Mouse (Mus musculus) embryonic facial prominence, embryonic 11.5 days (tissue): ENCODE results near the gene Wdr59. TPM values are rescaled to one million over a fixed set of nuclear protein-coding genes. Genes with fewer than 3 reads are reported as not detected.

Source experiments
- ATAC-seq: fragments of 200-750 bp; cut with Nextera tagmentation; replicated peaks from 2 replicates; pipeline ENCODE4 v1.8.0; 2017; ENCODE audit warnings: low read depth; ENCODE audit not compliant: insufficient number of reproducible peaks, low FRiP score, low TSS enrichment
- DNase-seq: peaks from one replicate; pipeline ENCODE4 v3.0.0-alpha.2; 2015; ENCODE audit warnings: low spot score
- H3K27ac ChIP-seq: fragments of 300-500 bp; sonication (generic); replicated peaks from 2 replicates; pipeline ENCODE4 v1.5.1; 2014; ENCODE audit warnings: mild to moderate bottlenecking, low read depth, low read length, control low read depth
- H3K27me3 ChIP-seq: fragments of 300-500 bp; sonication (generic); 2 replicates; pipeline ENCODE4 v1.6.1; 2014; ENCODE audit warnings: mild to moderate bottlenecking, low read length, moderate library complexity, mixed read lengths; ENCODE audit not compliant: control insufficient read depth, insufficient read depth
- H3K36me3 ChIP-seq: fragments of 300-500 bp; sonication (generic); replicated peaks from 2 replicates; pipeline ENCODE4 v1.6.1; 2014; ENCODE audit warnings: low read depth, mild to moderate bottlenecking, low read length, moderate library complexity, mixed read lengths; ENCODE audit not compliant: control insufficient read depth, insufficient read depth
- H3K4me1 ChIP-seq: fragments of 300-500 bp; sonication (generic); 2 replicates; pipeline ENCODE4 v1.6.1; 2014; ENCODE audit warnings: low read length, mixed read lengths; ENCODE audit not compliant: control insufficient read depth, insufficient read depth
- H3K4me2 ChIP-seq: fragments of 300-500 bp; sonication (generic); 2 replicates; pipeline ENCODE4 v1.6.1; 2014; ENCODE audit warnings: low read depth, mild to moderate bottlenecking, control low read depth, low read length, moderate library complexity
- H3K4me3 ChIP-seq: fragments of 300-500 bp; sonication (generic); 2 replicates; pipeline ENCODE4 v1.5.1; 2014; ENCODE audit warnings: low read depth, low read length, control low read depth
- H3K9ac ChIP-seq: fragments of 300-500 bp; sonication (generic); replicated peaks from 2 replicates; pipeline ENCODE4 v1.6.1; 2014; ENCODE audit warnings: mild to moderate bottlenecking, control low read depth, low read length
- H3K9me3 ChIP-seq: fragments of 300-500 bp; sonication (generic); replicated peaks from 2 replicates; pipeline ENCODE4 v1.6.1; 2016; ENCODE audit warnings: mild to moderate bottlenecking, low read length, inconsistent platforms, mixed read lengths; ENCODE audit not compliant: control insufficient read depth
- WGBS: fragments of 180-500 bp; shearing (Covaris S2); extraction: QIAGEN DNeasy Blood & Tissue Kit; methylation state at CpG from one replicate; pipeline ENCODE4 v1.1.7; 2014; 5-methylcytosine and 5-hydroxymethylcytosine counted together
- polyA plus RNA-seq: library from polyadenylated mRNA; unstranded; fragments of >200 nt; fragmentation: Nextera tagmentation; extraction: Ambion mirVana; gene quantifications from 2 replicates; pipeline ENCODE4 v1.2.1, GENCODE M21; 2014

Gene Wdr59
- polyA plus RNA-seq, 1 experiment from 2014 or later: 3.8 TPM

DNA sequence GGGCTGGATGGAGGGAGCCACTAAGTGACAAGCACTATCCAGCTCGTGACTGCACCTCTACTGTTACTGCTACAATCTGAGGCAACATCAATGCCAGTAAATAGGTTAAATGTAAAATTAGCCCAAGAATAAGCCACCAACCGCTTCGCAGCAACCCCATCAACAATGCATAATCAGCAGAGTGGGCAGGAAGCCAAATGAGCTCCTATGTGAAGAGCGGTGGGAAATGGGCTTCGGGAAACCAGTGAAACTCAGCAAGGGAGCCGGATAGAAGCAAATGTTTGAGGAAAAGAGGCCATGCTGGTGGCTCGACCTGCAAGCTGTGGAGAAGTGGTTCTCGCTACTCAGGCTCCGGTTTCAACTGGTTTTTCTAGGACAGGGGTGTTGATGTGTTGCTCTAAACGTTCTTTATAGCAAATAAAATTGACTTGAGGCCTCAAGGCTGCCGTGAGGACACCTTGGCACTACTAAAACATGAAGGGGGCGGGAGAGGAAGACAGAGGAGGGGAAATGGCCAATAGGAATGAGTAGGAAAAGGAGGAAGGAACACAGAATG lies 50.3 kb downstream of the Wdr59 start:
- Histone ChIP-seq H3K27ac (no peak overlapping the region), H3K9me3 (no peaks in the 10 kb centered on the region), H3K4me1 (no peaks in the 10 kb centered on the region), H3K4me3 (no peak overlapping the region), H3K9ac (no peak overlapping the region), H3K4me2 (no peak overlapping the region), H3K36me3 (no peaks in the 10 kb centered on the region), H3K27me3 (no peaks in the 10 kb centered on the region)
- ATAC-seq (no peak), DNase-seq (no peak)
- 86% methylated on average over 12 of the region's 12 CpGs for WGBS

DNA sequence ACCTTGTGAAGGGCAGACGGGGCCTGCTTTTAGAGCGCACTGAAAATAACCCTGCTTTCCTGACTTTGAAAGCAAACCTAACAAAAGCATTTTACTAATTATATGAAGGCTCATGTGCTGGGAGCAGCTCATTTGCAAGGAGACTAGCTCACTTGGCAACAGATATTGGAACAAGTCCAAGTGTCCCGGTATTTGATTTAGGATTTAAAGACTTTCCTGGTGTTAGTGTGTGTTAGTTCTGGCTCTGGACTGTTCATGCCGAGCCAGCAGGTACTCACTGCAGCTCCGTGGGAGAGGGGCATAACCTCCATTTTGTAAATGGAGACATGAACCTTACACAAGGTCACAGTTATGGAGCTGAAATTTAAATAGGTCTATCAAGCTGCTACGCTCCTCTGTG lies 52.9 kb downstream of the Wdr59 start:
- Histone ChIP-seq H3K9me3 (no peaks in the 10 kb centered on the region), H3K27ac (no peak overlapping the region), H3K4me3 (no peak overlapping the region), H3K9ac (no peak overlapping the region), H3K4me1 (no peaks in the 10 kb centered on the region), H3K36me3 (no peaks in the 10 kb centered on the region), H3K4me2 (no peak overlapping the region), H3K27me3 (no peaks in the 10 kb centered on the region)
- ATAC-seq (no peak), DNase-seq (no peak)
- 62% methylated on average over 6 of the region's 6 CpGs for WGBS

DNA sequence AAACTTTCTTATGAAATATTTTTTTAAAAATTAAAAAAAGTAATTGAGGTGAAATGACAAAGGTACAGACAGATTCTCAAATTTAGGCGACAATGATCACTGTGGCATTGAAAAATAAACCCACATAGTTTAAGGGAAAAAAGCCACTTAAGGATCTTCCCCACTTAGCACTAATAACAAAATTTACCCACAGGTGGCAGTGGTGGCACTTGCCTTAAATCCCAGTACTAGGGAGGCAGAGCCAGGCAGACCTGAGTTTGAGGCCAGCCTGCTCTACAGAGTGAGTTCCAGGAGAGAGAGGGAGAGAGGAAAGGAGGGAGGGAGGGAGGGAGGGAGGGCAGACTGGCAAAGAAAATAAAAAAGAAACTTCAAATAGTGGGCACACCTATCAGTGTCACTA lies 56.6 kb downstream of the Wdr59 start:
- Histone ChIP-seq H3K4me1 (no peaks in the 10 kb centered on the region), H3K9me3 (no peaks in the 10 kb centered on the region), H3K36me3 (no peaks in the 10 kb centered on the region), H3K27me3 (no peaks in the 10 kb centered on the region), H3K4me2 (no peak overlapping the region), H3K27ac (no peak overlapping the region), H3K9ac (no peak overlapping the region), H3K4me3 (no peak overlapping the region)
- WGBS: 85% methylated on average over 1 of the region's 1 CpGs
- no peak for ATAC-seq
- no peak for DNase-seq

DNA sequence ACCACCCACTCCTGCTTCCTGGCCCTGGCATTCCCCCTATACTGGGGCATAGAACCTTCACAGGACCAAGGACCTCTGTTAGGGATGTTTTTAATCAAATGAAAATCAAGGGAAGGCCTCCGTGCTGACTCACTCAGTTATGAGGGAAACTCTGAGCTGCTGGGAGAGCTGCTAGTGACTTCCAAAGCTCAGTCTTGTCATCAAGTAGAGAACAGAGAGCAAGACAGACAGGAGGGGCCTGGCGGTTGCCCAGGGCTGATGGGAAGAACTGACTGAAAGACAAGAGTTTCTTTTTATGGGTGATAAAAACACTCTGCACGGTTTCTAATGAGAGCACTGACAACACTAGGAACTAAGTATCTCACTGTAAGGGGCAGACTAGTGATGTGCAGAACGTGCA lies 57.4 kb downstream of the Wdr59 start:
- no peaks in the 10 kb centered on the region for H3K27me3 ChIP-seq
- no peaks in the 10 kb centered on the region for H3K4me1 ChIP-seq
- H3K4me2 ChIP-seq: no peak overlapping the region
- H3K9ac ChIP-seq: no peak overlapping the region
- no peaks in the 10 kb centered on the region for H3K36me3 ChIP-seq
- 70% methylated on average over 4 of the region's 4 CpGs for WGBS
- DNase-seq (no peak), ATAC-seq (no peak)
- no peak overlapping the region for H3K27ac ChIP-seq
- no peak overlapping the region for H3K4me3 ChIP-seq
- H3K9me3 ChIP-seq: no peaks in the 10 kb centered on the region

DNA sequence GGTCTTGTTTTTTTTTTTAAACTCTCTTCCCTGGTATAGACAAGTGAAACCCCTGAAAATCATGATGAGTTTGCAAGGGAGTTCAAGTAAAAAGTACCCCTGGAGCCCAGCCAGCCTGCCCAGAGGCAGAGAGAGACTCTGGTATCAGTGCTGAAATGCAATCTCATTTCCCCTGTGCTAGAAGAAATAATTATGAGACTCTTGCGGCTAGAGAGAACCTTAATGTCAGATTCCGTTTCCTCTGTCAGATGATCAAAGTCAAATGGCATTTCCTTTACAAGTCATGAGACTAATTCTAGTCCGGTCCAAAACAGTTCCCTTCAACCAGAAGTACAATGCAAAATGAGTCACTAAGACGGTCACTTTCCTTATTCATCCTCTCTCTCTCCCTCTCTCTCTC lies 72.2 kb downstream of the Wdr59 start:
- Histone ChIP-seq H3K4me2 (no peak overlapping the region), H3K27ac (no peak overlapping the region), H3K4me3 (no peak overlapping the region), H3K9ac (no peak overlapping the region), H3K36me3 (no peaks in the 10 kb centered on the region), H3K9me3 (no peaks in the 10 kb centered on the region), H3K4me1 (no peaks in the 10 kb centered on the region), H3K27me3 (no peaks in the 10 kb centered on the region)
- ATAC-seq (no peak), DNase-seq (peak; percentile 62)
- WGBS: 36% methylated on average over 4 of the region's 4 CpGs

DNA sequence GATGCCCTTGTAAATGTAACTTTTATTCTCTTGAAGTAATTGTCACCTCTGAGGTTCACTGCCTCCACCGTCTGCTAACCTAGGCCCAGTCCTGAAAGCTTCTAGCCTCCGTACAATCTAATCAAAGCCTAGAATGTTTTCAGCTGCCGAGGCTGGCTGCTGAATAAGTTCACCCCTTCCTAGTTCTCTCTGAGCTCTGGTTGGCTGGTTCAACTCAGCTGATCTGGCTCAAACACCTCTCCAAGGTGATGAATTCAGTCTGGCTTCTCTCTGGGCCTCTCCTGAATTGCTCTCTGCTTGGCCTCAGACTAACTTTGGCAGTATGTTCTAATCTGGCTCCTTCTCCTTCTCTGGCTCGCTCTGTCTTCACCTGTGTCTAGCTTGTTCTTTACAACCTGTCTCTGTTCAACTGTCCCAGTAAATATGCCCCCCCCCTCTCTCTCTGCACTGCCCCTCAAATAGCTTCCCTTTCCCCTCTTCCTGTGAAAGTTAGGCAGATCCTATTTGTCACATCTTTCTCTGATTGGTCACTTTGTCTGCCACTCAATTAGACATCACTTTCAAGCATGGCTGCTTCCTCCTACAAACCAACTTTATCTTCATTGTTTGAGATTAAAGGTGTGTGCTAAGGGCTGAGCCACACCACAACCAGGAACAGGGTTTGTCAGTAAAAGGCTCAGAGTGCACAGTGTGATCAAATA lies 75.8 kb downstream of the Wdr59 start:
- H3K27ac ChIP-seq: no peak overlapping the region
- no peaks in the 10 kb centered on the region for H3K4me1 ChIP-seq
- 73% methylated on average over 4 of the region's 4 CpGs for WGBS
- no peaks in the 10 kb centered on the region for H3K27me3 ChIP-seq
- no peaks in the 10 kb centered on the region for H3K36me3 ChIP-seq
- no peak for DNase-seq
- ATAC-seq: no peak
- no peaks in the 10 kb centered on the region for H3K9me3 ChIP-seq
- H3K4me2 ChIP-seq: no peak overlapping the region
- no peak overlapping the region for H3K4me3 ChIP-seq
- H3K9ac ChIP-seq: no peak overlapping the region

DNA sequence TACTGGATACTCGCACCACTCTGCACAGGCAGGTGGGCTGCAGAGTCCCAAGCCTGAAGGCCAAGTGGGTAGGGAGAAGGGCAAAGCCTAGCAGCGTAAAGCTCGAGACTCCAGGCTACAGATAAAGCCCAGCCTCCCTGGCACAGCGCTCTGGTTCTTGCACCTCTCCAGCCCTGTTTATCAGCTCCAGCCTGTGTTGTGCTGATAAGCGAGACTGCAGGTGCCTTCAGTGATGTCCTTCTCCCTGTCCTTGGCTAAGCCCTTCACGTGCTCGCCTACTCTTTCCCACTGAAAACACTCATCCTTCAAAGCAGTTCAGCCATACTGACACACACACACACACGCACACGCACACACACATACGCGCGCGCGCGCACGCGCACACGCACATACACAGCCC lies 76.3 kb downstream of the Wdr59 start:
- H3K27ac ChIP-seq: no peak overlapping the region
- ATAC-seq (no peak), DNase-seq (no peak)
- H3K4me1 ChIP-seq: no peaks in the 10 kb centered on the region
- no peak overlapping the region for H3K4me2 ChIP-seq
- 90% methylated on average over 18 of the region's 18 CpGs for WGBS
- H3K9ac ChIP-seq: no peak overlapping the region
- no peak overlapping the region for H3K4me3 ChIP-seq
- no peaks in the 10 kb centered on the region for H3K9me3 ChIP-seq
- H3K36me3 ChIP-seq: no peaks in the 10 kb centered on the region
- H3K27me3 ChIP-seq: no peaks in the 10 kb centered on the region

DNA sequence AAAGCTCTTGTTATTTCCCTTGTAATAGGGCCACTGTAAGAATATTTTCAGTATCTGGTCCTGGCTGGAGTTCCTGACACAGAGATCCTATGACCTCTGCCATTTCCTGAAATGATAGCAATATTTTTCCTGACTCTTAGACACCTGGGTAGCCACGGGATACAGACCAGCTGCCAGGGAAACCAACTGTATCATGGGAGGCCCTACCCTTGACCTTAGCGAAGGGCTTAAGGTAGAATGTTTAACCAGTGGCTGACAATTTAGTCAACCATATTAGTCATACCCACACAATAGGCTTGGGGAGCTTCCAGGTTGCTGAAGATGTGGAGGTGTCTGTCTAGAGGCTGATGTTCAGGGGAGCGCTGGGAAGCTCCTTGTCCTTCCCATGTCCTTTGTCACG lies 77.6 kb downstream of the Wdr59 start:
- Histone ChIP-seq H3K27me3 (no peaks in the 10 kb centered on the region), H3K4me3 (no peak overlapping the region), H3K4me2 (no peak overlapping the region), H3K9me3 (no peaks in the 10 kb centered on the region), H3K27ac (no peak overlapping the region), H3K36me3 (no peaks in the 10 kb centered on the region), H3K9ac (no peak overlapping the region), H3K4me1 (no peaks in the 10 kb centered on the region)
- WGBS: 76% methylated on average over 4 of the region's 4 CpGs
- DNase-seq: no peak
- no peak for ATAC-seq
